Mouse (Mus musculus) limb, embryonic 12.5 days (tissue): Measurements from ENCODE around the gene Slf2. TPM values are rescaled to one million over a fixed set of nuclear protein-coding genes. Genes with fewer than 3 reads are reported as not detected.

Experiments used
- ATAC-seq: fragments of 200-750 bp; cut with Nextera tagmentation; 2 replicates; pipeline ENCODE4 v1.8.0; 2017; ENCODE audit warnings: low read depth, moderate TSS enrichment; ENCODE audit not compliant: insufficient number of reproducible peaks, insufficient read depth, low FRiP score, low TSS enrichment
- H3K27ac ChIP-seq: fragments of 300-500 bp; sonication (generic); 2 replicates; pipeline ENCODE4 v1.5.1; 2016; ENCODE audit warnings: mild to moderate bottlenecking, moderate library complexity
- H3K27me3 ChIP-seq: fragments of 300-500 bp; sonication (generic); 2 replicates; pipeline ENCODE4 v1.6.1; 2016; ENCODE audit warnings: mild to moderate bottlenecking, moderate library complexity
- H3K36me3 ChIP-seq: fragments of 300-500 bp; sonication (generic); 2 replicates; pipeline ENCODE4 v1.6.1; 2016; ENCODE audit warnings: mild to moderate bottlenecking, moderate library complexity
- H3K4me1 ChIP-seq: fragments of 300-500 bp; sonication (generic); replicated peaks from 2 replicates; pipeline ENCODE4 v1.6.1; 2016
- H3K4me2 ChIP-seq: fragments of 300-500 bp; sonication (generic); 2 replicates; pipeline ENCODE4 v1.6.1; 2016; ENCODE audit warnings: mild to moderate bottlenecking, moderate library complexity
- H3K4me3 ChIP-seq: fragments of 300-500 bp; sonication (generic); replicated peaks from 2 replicates; pipeline ENCODE4 v1.5.1; 2016; ENCODE audit warnings: mild to moderate bottlenecking
- H3K9ac ChIP-seq: fragments of 300-500 bp; sonication (generic); replicated peaks from 2 replicates; pipeline ENCODE4 v1.6.1; 2016; ENCODE audit warnings: mild to moderate bottlenecking, moderate library complexity
- H3K9me3 ChIP-seq: fragments of 300-500 bp; sonication (generic); 2 replicates; pipeline ENCODE4 v1.6.1; 2016; ENCODE audit warnings: mild to moderate bottlenecking, moderate library complexity
- WGBS: fragments of 180-500 bp; shearing (Covaris S2); methylation state at CpG from one replicate; pipeline ENCODE4 v1.1.7; 2016; 5-methylcytosine and 5-hydroxymethylcytosine counted together
- polyA plus RNA-seq: library from polyadenylated mRNA; unstranded; fragments of >200 nt; fragmentation: Nextera tagmentation; extraction: Ambion mirVana; gene quantifications from 2 replicates; pipeline ENCODE4 v1.2.1, GENCODE M21; 2016

Slf2 gene
- polyA plus RNA-seq, 1 experiment from 2014 or later, result 49.7 TPM

- Histone ChIP-seq H3K27me3 (peaks cover 50% of the 10 kb centered on the region), H3K27ac (no peak overlapping the region), H3K4me3 (no peak overlapping the region), H3K4me1 (peaks cover 13% of the 10 kb centered on the region; the same call in 1 of the 2 replicates), H3K9me3 (no peaks in the 10 kb centered on the region), H3K9ac (no peak overlapping the region), H3K36me3 (no peaks in the 10 kb centered on the region), H3K4me2 (no peak overlapping the region)
- WGBS, result 30% methylated on average over 3 of the region's 3 CpGs
- ATAC-seq, result no peak
These were observed 32.3 kb upstream of the Slf2 start for GRCm38 (mm10) chr19:44898646-44899045.

- Histone ChIP-seq H3K4me2 (no peak overlapping the region), H3K9ac (no peak overlapping the region), H3K27ac (no peak overlapping the region), H3K36me3 (no peaks in the 10 kb centered on the region), H3K27me3 (peaks cover 44% of the 10 kb centered on the region), H3K4me1 (peaks cover 18% of the 10 kb centered on the region; the same call in 1 of the 2 replicates), H3K9me3 (no peaks in the 10 kb centered on the region), H3K4me3 (no peak overlapping the region)
- 21% methylated on average over 9 of the region's 9 CpGs for WGBS
- ATAC-seq, result no peak
These were observed 31.7 kb upstream of the Slf2 start for GRCm38 (mm10) chr19:44899104-44899793.

DNA sequence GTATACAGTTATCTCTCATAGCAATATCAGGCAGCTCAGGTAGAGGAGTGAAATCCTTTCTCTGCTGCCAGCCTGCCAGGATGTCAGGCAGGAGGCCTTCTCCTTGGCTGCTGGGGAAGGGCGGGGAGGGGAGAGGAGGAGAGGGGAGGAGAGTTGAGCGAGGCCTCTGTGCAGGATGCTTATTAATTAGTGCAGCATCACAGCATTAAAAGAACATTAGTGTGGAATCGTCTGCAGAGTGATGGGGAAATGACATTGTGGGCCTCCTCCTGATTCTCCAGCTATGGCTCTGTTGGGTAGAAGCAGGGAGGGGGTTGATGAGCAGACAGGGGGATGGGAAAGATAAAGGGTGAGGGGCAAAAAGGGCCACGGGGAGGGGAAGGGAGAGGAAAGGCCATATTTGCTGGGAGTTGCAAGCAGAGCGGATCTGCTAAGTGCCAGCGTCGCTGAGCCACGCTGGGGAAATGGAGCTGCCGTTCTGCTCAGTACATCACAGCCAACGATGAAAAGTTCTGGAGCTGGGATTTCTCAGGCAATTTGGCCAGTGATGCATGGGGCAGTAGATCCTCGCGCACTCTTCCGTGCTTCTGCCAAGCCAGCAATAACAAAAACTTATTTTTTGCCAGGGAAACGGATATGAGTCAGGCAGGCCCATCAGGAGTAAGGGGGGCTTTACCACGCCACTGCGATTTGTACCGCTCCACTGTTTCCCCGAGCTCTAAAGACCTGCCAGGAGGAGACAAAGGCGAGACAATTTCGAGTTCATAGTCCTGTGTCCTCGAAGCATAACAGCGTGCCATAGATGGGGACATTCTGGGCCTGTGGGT lies 30.8 kb upstream of the Slf2 start:
- 40% methylated on average over 22 of the region's 22 CpGs for WGBS
- no peak for ATAC-seq
- Histone ChIP-seq H3K27me3 (peaks cover 41% of the 10 kb centered on the region), H3K27ac (no peak overlapping the region), H3K4me1 (peaks cover 26% of the 10 kb centered on the region), H3K36me3 (no peaks in the 10 kb centered on the region), H3K9me3 (no peaks in the 10 kb centered on the region), H3K4me2 (no peak overlapping the region), H3K9ac (no peak overlapping the region), H3K4me3 (no peak overlapping the region)

- H3K27me3 ChIP-seq, result peaks cover 33% of the 10 kb centered on the region
- H3K4me1 ChIP-seq, result peaks cover 29% of the 10 kb centered on the region
- no peak overlapping the region for H3K4me3 ChIP-seq
These were observed 29.9 kb upstream of the Slf2 start for GRCm38 (mm10) chr19:44901047-44901446.

GRCm38 (mm10) chr19:44902324-44902723 lies 28.6 kb upstream of the Slf2 start:
- Histone ChIP-seq H3K4me1 (peaks cover 29% of the 10 kb centered on the region), H3K9me3 (no peaks in the 10 kb centered on the region), H3K27me3 (peaks cover 20% of the 10 kb centered on the region), H3K27ac (no peak overlapping the region), H3K4me3 (no peak overlapping the region), H3K9ac (no peak overlapping the region), H3K36me3 (no peaks in the 10 kb centered on the region), H3K4me2 (no peak overlapping the region)
- ATAC-seq, result no peak
- 84% methylated on average over 4 of the region's 4 CpGs for WGBS

More at GRCm38 (mm10) chr19:44901047-44901446, 29.9 kb upstream of the Slf2 start:
- H3K36me3 ChIP-seq, result no peaks in the 10 kb centered on the region
- no peaks in the 10 kb centered on the region for H3K9me3 ChIP-seq
- ATAC-seq, result no peak
- 66% methylated on average over 3 of the region's 3 CpGs for WGBS
- H3K9ac ChIP-seq, result no peak overlapping the region
- H3K4me2 ChIP-seq, result no peak overlapping the region
- H3K27ac ChIP-seq, result no peak overlapping the region

DNA sequence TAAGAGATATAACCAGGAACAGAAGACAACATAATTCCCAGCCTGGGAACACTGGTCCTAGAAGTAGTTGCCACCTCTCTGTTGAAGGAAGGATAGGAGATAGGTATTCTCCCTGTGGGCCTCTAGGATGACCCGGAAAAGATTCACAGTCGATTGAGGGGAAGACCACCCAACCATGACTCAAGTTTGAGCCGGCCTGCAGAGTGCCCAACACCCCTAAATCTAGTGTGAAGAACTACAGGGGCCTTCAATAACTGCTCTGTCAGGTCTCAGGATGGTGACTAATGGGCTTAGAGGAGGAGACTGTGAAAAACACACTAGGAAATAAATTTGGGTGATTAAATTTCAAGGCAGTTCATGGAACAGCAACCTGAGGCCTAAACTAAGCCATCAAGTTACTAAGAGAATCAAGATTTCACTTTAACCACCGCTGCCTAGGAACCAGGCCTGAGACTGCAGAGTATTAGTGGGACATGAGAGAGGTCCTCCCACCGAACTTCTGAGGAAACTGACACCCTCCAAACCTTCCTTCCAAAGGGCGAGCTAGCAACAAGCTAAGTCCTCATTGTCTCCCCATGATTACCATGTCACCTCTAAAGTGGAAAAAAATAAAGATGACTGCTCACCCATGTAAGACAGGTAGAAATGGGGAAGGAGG lies 27.5 kb upstream of the Slf2 start:
- WGBS, result 56% methylated on average over 6 of the region's 6 CpGs
- Histone ChIP-seq H3K27ac (peak overlapping the region; percentile 24; the same call in 1 of the 2 replicates), H3K4me1 (peaks cover 36% of the 10 kb centered on the region)

DNA sequence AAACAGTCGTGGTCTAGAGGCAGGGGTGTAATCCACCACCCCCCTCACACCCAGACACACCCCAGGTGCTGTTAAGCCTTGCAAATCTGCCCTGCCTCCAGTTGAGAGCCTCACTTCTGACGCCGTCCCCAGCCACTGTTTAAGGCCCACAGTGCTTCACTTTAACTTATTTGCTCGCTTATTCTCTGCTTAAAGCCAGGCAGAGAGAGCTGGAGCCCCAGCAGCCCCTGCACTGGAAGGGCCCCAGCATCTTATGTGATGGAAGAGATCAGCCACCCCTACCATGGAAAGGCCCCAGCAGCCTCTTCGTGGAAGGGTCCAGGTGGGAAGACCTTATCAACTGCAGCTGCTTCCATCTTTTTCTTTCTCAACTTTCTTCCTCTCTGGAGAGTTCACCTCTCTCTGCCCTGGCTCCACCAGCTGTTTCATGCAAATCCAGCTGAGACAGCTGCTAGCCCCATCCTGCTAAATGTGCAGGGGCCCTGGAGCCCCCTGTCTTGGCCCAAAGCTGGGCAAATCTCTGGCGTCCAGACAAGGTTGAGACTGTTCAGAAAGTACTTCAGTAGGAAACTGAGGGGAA lies 26.7 kb upstream of the Slf2 start:
- 27% methylated on average over 6 of the region's 6 CpGs for WGBS
- Histone ChIP-seq H3K9ac (no peak overlapping the region), H3K27ac (peak overlapping the region; percentile 24), H3K9me3 (no peaks in the 10 kb centered on the region), H3K27me3 (peaks cover 10% of the 10 kb centered on the region), H3K4me2 (no peak overlapping the region), H3K4me3 (no peak overlapping the region), H3K36me3 (no peaks in the 10 kb centered on the region), H3K4me1 (peaks cover 36% of the 10 kb centered on the region)
- peak; percentile 58; the same call in 1 of the 2 replicates for ATAC-seq

More for the DNA sequence above, 27.5 kb upstream of the Slf2 start:
- Histone ChIP-seq H3K4me2 (no peak overlapping the region), H3K36me3 (no peaks in the 10 kb centered on the region), H3K4me3 (no peak overlapping the region), H3K9ac (no peak overlapping the region), H3K27me3 (peaks cover 10% of the 10 kb centered on the region), H3K9me3 (no peaks in the 10 kb centered on the region)
- no peak for ATAC-seq

- H3K4me1 ChIP-seq, result peaks cover 29% of the 10 kb centered on the region
- H3K27me3 ChIP-seq, result peaks cover 2% of the 10 kb centered on the region; the same call in 1 of the 2 replicates
- no peak overlapping the region for H3K4me2 ChIP-seq
- no peak overlapping the region for H3K4me3 ChIP-seq
- H3K36me3 ChIP-seq, result no peaks in the 10 kb centered on the region
- no peak overlapping the region for H3K27ac ChIP-seq
- WGBS, result 28% methylated on average over 4 of the region's 4 CpGs
- no peak for ATAC-seq
- no peak overlapping the region for H3K9ac ChIP-seq
- H3K9me3 ChIP-seq, result no peaks in the 10 kb centered on the region
These were observed 25.6 kb upstream of the Slf2 start for GRCm38 (mm10) chr19:44905316-44905715.

GRCm38 (mm10) chr19:44907851-44908690 lies 22.9 kb upstream of the Slf2 start:
- Histone ChIP-seq H3K4me3 (no peak overlapping the region), H3K9me3 (no peaks in the 10 kb centered on the region), H3K36me3 (no peaks in the 10 kb centered on the region), H3K9ac (no peak overlapping the region), H3K27me3 (no peaks in the 10 kb centered on the region), H3K4me2 (no peak overlapping the region), H3K4me1 (peaks cover 23% of the 10 kb centered on the region), H3K27ac (no peak overlapping the region)
- 53% methylated on average over 15 of the region's 15 CpGs for WGBS
- ATAC-seq, result 0 out of 2 replicates have a peak, but pooled peaks have one; percentile 47

DNA sequence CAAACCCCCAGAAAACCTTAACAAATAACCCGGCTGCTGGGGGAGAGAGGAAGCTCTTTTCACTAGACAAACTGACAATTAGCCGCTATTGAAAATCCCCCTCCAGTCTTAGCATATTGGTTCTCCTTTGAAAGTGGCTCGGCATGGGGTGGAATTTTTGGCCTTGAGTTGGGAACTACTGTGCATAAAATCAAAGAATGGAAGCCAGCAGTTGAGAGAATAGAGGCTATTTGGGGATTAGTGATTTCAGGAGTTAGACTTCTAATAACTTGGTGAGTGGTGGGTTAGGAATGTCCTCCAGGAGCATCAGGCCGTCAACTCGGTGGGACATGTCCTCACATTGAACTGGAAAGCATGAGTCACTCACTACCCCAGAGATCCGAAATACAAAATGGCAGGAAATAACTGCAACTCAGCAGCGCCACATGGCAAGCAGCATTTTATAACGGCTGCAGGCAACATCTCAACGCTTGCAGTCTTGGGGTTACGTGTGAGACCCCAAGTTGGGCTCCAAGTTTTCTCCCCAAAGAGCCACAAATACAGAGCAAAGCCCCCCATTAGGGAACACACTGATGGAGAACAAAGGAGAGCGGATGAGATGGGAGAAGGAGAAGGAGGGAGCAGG lies 22.0 kb upstream of the Slf2 start:
- WGBS, result 72% methylated on average over 11 of the region's 11 CpGs
- Histone ChIP-seq H3K9ac (no peak overlapping the region), H3K4me2 (no peak overlapping the region), H3K9me3 (no peaks in the 10 kb centered on the region), H3K4me3 (no peak overlapping the region), H3K4me1 (peaks cover 21% of the 10 kb centered on the region), H3K27ac (no peak overlapping the region), H3K27me3 (no peaks in the 10 kb centered on the region), H3K36me3 (no peaks in the 10 kb centered on the region)
- no peak for ATAC-seq
